Mouse (Mus musculus): Measurements from ENCODE around the gene Pawr.

Gene Pawr

DNA sequence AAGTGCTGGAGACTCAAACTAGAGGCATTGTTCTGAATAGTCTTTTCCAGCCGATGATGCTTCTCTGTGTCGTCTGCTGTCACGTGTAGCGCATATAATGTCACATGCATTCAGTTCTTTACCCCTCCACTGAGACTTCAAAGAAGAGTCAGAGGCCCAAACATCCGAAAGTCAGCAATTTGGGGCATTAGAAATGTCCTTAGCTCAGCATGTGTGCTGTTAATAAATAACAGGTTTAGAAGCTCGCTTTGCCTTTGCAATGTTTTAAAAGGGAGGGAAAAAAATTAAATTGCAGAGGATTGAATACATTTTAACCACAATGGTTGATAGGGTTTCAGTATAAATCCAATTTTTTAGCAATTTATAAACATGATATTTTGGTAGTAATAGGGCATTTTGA lies 18.1 kb upstream of the Pawr start:
- DNase-seq (ENCODE audit: low read depth, low spot score): no peak

GRCm38 (mm10) chr10:108314396-108314795 lies 17.5 kb upstream of the Pawr start:
- no peak for DNase-seq (ENCODE audit: low read depth, low spot score)

DNA sequence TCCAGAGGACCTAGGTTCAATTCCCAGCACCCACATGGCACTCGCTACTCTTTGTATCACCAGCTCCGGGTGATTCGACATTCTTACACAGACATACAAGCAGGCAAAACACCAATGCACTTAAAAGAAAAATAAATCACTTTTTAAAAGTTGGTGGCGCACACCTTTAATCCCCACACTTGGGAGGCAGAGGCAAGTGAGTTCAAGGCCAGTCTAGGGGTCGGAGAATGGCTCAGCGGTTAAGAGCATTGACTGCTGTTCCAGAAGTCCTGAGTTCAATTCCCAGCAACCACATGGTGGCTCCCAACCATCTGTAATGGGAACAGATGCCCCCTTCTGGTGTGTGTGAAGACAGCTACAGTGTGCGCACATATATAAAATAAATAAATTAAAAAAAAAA lies 16.7 kb upstream of the Pawr start:
- DNase-seq (ENCODE audit: low read depth, low spot score): no peak

GRCm38 (mm10) chr10:108328356-108328755 lies 3.6 kb upstream of the Pawr start:
- DNase-seq (ENCODE audit: low read depth, low spot score): no peak

GRCm38 (mm10) chr10:108328983-108329382 lies 2.9 kb upstream of the Pawr start:
- DNase-seq (ENCODE audit: low read depth, low spot score): no peak

- no peak for DNase-seq (ENCODE audit: low read depth, low spot score)
These were observed 2.1 kb upstream of the Pawr start for GRCm38 (mm10) chr10:108329771-108330170.

DNA sequence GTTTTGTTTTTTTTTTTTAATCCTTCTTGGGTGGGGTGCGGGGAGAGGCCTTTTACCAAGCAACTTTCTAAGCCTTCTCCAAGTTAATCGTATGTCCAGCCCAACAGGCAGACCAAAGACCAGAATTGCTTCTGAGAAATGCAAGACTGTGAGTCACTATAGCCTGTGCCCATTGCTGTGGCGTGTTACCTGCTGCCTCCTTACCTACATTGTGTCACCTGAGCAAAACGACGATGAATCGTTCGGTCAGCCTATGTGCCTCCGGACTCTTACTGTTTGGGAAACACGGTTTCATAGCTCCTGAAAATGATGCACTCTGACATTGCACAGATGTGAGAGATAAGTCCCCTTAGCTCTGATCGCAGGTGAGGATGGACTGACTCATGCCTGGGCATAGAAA lies 957 bp upstream of the Pawr start:
- DNase-seq (ENCODE audit: low read depth, low spot score): no peak

DNA sequence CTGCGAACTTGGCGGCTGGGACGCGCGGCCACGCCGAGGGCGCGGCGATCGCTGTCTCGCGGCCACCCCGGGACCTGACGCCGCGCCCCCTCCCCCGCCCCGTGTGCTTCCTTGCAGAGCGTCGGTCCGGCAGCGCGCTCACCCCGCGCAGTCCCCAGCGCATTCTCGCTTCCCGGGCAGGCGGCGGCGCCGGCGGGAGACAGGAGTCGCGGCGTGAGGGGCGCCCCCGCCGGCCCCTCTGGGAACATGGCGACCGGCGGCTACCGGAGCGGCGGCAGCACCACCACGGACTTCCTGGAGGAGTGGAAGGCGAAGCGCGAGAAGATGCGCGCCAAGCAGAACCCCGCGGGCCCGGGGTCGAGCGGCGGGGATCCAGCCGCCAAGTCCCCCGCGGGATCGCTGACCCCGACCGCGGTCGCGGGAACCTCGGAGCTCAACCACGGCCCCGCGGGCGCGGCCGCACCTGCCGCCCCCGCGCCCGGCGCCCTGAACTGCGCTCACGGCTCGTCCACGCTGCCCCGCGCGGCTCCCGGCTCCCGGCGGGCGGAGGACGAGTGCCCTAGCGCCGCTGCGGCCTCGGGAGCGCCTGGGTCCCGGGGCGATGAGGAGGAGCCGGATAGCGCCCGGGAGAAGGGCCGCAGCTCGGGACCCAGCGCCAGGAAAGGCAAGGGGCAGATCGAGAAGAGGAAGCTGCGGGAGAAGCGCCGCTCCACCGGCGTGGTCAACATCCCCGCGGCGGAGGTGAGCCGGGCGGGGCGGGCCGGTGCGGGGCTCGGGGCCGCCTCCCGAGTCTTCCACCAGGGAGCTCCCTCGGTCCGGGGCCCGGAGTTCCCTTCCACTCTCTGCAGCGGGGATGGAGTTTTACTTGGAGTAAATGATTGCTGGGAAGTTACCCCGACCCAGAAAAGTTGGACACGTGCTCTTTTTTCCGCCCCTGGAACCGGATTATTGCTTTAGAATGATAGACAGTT lies 935 bp downstream of the Pawr start:
- peak; percentile 69 for DNase-seq (ENCODE audit: low read depth, low spot score)

DNA sequence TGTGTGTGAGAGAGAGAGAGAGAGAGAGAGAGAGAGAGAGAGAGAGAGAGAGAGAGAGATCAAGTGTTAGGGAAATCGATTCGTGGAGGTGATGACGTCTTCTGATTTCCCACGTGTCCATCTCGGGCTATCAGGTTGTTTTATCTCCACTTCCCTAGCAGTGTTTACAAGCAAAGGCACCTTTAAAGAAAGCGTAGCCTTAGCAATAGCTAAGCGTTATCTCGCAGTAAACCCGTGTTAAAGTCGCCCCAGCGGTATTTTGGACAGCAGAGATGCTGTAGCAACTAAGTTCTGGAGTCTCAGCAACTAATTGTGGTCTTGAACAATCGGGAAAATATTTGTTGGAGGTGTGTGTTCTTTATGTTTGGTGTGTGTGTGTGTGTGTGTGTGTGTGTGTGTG lies 1.7 kb downstream of the Pawr start:
- peak; percentile 44 for DNase-seq (ENCODE audit: low read depth, low spot score)

DNA sequence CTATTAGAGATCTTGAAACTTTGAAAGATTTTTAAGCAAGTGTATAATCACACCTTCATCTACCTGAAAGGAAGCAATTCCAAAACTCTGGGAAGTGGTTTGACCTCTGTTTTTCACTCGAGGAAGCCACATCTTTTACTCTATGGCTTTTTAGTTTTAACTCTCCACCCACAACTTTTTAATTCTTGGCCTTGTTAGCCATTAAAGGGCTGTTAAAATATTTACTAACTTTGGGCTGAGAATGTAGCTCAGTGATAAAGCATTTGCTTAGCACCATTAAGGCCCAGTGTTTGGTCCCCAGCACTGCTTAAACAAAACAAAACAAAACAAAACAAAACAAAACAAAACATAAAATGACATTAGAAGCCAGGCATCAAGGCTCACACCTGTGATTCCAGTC lies 2.2 kb downstream of the Pawr start:
- DNase-seq (ENCODE audit: low read depth, low spot score): no peak

- no peak for DNase-seq (ENCODE audit: low read depth, low spot score)
These were observed 3.9 kb downstream of the Pawr start for GRCm38 (mm10) chr10:108335736-108336292.

DNA sequence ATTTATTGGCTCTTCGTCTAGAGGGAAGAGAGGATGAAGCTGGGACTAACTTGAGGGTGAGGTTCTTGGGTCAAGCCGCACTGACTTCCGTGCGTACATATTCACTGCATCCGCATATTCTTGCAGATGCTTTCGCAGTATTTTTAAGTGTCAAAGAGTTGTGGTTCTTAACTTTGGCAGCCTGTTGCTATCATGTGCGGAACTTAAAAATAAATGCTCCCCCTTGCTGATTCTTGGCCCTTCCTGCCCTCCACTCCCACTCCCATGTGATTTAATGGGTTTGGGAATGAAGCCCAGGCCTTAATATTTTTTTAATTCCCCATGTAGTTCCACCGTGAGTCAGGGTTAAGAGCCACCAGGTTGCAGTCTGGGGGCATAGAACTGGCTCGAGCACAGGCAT lies 4.7 kb downstream of the Pawr start:
- DNase-seq (ENCODE audit: low read depth, low spot score): no peak

- DNase-seq (ENCODE audit: low read depth, low spot score): no peak
These were observed 6.4 kb downstream of the Pawr start for GRCm38 (mm10) chr10:108338055-108338961.

GRCm38 (mm10) chr10:108339118-108339517 lies 7.2 kb downstream of the Pawr start:
- no peak for DNase-seq (ENCODE audit: low read depth, low spot score)

DNA sequence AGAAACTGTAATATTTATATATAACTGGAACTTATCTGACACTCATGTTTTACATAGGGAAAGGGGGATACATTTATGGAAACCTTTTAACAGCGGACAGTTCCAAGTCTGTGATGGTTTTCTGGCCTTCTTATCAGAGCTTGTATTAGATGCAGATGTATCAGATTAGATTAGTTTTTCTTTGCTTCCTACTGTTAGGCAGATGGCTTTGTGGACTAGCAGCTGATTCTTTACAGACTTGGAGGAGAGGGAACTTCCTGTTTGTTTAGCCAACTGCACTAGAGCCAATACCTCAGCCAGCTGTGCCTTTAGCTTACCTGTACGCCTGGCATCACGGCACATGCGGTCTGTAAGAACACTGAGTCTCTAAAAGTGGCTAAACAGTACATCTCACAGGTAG lies 8.0 kb downstream of the Pawr start:
- no peak for DNase-seq (ENCODE audit: low read depth, low spot score)

DNA sequence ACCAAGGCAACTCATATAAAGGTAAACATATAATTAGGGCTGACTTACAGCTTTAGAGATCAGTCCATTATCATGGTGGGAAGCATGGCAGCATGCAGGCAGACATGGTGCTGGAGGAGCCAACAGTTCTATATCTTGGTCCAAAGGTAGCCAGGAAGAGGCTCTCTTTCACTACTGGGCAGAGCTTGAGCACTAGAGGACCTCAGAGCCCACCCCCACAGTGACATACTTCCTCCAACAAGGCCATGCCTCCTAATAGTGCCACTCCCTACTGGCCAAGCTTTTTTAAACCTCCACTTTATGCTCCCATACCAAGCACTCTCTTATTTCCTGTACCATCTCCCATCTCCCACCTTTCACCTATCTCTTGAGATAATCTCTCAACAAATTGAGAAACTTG lies 11.8 kb downstream of the Pawr start:
- DNase-seq (ENCODE audit: low read depth, low spot score): peak; percentile 63

- no peak for DNase-seq (ENCODE audit: low read depth, low spot score)
These were observed 13.2 kb downstream of the Pawr start for GRCm38 (mm10) chr10:108345123-108345522.

DNA sequence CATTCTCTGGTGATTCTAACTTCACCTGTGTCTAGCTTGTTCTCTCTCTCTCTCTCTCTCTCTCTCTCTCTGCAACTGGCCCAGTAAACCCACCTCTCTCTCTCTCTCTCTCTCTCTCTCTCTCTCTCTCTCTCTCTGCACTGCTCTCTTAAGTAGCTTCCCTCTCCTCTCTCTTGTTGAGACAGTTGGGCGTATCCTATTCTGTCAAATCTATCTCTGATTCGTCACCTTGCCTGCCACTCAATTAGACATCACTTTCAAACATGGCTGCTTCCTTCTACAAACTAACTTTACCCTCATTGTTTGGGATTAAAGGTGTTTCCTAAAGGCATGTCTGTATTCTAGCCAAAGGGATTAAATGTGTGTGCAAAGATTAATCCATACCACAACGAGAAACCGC lies 14.4 kb downstream of the Pawr start:
- peak; percentile 87 for DNase-seq (ENCODE audit: low read depth, low spot score)

DNA sequence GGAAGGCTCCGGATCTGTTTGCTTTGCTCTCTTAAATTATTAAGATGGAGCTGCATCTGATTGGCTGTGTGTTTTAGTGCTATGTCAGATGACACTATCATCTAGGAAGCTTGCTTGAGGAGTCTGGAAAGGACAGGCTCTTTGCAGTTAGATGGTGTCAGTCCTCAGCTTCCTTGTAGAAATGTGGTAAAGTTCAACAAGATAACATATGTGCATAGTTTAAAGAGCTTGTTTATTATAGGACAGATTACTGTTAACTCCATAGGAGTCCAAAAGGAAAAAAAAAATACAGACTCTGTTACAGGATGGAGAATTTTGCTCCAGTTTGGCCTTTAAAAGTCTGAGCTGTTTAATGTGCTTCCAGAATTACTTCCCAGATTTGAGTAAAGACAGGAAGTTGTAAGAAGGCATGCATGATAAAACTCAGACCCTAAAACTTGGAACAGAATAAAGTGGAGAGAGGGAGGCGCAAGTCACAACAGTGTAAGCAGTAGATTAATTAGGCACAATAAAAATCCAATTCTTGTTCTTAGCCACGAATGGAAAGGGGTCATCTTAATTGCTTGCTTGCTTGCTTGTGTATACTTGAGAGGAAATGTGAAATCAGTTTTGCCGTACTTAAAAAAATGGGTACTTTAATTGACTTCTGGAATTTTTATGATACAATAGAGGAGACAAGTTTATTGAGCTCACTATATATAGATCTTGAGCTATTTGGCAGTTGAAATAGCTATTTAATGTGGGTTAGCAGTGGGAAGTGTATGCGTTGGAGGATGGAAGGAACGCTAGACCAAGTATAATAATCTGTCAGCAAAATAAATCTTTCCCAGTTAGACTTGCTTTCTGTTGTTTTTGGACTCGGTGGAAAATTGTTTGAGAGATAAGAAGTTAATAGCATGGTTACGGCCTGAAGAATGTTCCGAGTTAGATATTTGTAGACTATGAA lies 18.5 kb downstream of the Pawr start:
- DNase-seq (ENCODE audit: low read depth, low spot score): no peak

DNA sequence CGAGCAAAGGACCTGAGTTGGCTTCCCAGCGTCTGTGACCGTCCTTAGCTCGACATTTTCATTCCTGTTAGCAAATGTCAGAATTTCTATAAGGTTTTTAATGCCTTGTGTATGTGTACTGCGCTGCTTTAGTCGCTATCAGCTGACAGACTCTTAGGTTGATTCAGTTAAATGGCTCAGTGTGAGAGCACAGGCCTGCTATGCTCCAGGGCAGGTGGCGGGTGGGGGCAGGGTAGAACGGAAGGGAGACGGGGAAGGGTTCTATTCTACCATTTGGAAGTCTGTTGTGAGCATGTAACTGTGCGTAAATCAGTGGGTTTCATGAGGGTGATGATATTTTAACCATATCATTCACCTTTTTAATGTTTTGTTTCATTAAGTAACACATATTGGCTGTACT lies 21.0 kb downstream of the Pawr start:
- DNase-seq (ENCODE audit: low read depth, low spot score): no peak
